Mouse (Mus musculus) midbrain, embryonic 16.5 days (tissue): ENCODE results near the gene Vapa. TPM values are rescaled to one million over a fixed set of nuclear protein-coding genes. Genes with fewer than 3 reads are reported as not detected.

Source experiments
- ATAC-seq: fragments of 200-750 bp; cut with Nextera tagmentation; 2 replicates; pipeline ENCODE4 v1.8.0; 2017; ENCODE audit warnings: moderate TSS enrichment
- H3K27ac ChIP-seq: fragments of 300-500 bp; sonication (generic); 2 replicates; pipeline ENCODE4 v1.5.1; 2014; ENCODE audit warnings: mild to moderate bottlenecking, low read length, mixed read lengths
- H3K27me3 ChIP-seq: fragments of 300-500 bp; sonication (generic); 2 replicates; pipeline ENCODE4 v1.6.1; 2014; ENCODE audit warnings: low read depth, low read length, mixed read lengths; ENCODE audit not compliant: control insufficient read depth, insufficient read depth
- H3K36me3 ChIP-seq: fragments of 300-500 bp; sonication (generic); 2 replicates; pipeline ENCODE4 v1.6.1; 2014; ENCODE audit warnings: mild to moderate bottlenecking, low read length, moderate library complexity, mixed read lengths; ENCODE audit not compliant: control insufficient read depth, insufficient read depth
- H3K4me1 ChIP-seq: fragments of 300-500 bp; sonication (generic); 2 replicates; pipeline ENCODE4 v1.6.1; 2014; ENCODE audit warnings: mild to moderate bottlenecking, low read length, mixed read lengths; ENCODE audit not compliant: control insufficient read depth, insufficient read depth
- H3K4me2 ChIP-seq: fragments of 300-500 bp; sonication (generic); 2 replicates; pipeline ENCODE4 v1.6.1; 2014; ENCODE audit warnings: mild to moderate bottlenecking, low read length, mixed read lengths
- H3K4me3 ChIP-seq: fragments of 300-500 bp; sonication (generic); 2 replicates; pipeline ENCODE4 v1.5.1; 2014; ENCODE audit warnings: low read depth, mild to moderate bottlenecking, low read length, moderate library complexity, mixed read lengths
- H3K9ac ChIP-seq: fragments of 300-500 bp; sonication (generic); 2 replicates; pipeline ENCODE4 v1.6.1; 2014; ENCODE audit warnings: low read depth, low read length, mixed read lengths
- H3K9me3 ChIP-seq: fragments of 300-500 bp; sonication (generic); replicated peaks from 2 replicates; pipeline ENCODE4 v1.6.1; 2014; ENCODE audit warnings: mild to moderate bottlenecking, low read length, mixed read lengths; ENCODE audit not compliant: control insufficient read depth, poor library complexity, severe bottlenecking
- WGBS: fragments of 180-500 bp; shearing (Covaris S2); extraction: QIAGEN DNeasy Blood & Tissue Kit; methylation state at CpG from one replicate; pipeline ENCODE4 v1.1.7; 2014; 5-methylcytosine and 5-hydroxymethylcytosine counted together
- polyA plus RNA-seq: library from polyadenylated mRNA; unstranded; fragments of >200 nt; fragmentation: Nextera tagmentation; extraction: Ambion mirVana; gene quantifications from 2 replicates; pipeline ENCODE4 v1.2.1, GENCODE M21; 2015

Gene Vapa
- polyA plus RNA-seq, 1 experiment from 2014 or later: 287 TPM

DNA sequence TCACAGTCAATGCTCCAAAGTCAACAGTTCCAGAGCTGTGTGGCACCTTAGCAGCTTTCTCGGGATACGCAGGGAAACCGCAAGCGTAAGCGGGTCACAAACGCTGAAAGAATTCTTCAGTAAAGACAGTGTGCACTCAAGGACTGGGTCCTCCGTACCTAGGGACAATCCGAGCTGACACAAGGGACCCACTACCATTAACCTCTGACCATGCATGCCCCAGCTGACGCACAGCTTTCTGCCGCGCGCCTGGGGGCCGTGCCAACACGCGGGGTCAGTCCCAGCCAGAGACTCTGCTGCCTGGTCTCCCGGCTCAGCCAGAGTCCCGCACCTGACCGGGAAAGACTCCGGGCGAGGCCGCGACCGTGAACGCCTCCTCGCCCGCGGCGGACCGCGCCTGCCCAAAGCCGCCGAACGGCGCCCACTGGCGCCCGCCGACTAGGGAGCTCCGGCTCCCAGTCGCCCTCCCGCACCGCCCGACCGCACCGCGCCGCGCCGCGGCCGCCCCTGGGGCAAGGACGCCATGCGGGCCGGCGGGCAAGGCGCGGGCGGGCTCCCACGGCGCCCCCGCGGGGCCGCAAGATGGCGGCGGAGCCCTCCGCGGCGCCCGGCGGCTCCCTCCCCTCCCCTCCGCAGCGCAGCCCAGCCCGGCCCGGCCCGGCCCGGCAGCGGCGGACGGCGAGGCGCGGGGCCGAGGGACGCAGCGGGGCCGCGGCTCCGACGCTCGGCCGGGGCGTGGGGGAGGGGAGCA, 789 bp downstream of the Vapa start:
- peak overlapping the region; percentile 91 for H3K4me3 ChIP-seq
- ATAC-seq: peak; percentile 55
- WGBS: under 1% methylated on average over 70 of the region's 91 CpGs

DNA sequence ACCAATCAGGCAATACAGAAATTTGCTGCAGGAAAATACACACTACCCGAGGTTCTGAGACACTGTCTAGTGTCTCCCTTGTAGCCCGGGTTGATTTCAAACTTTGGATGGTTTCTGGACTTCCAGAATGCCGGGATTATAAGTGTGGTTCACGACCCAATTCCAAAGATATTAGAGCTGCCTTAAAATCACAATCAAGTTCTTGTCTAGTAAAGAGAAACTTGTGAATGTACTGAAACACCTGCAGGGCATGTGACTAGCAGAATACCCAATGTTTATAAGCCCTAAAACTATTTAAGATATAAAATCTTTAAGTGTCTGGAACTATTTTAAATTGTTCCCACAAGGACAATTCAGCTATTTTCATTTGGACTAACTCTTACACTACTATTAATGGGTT, 1.6 kb downstream of the Vapa start:
- WGBS: 10% methylated on average over 4 of the region's 4 CpGs
- ATAC-seq: no peak
- H3K4me1 ChIP-seq: peaks cover 37% of the 10 kb centered on the region
- H3K4me3 ChIP-seq: peak overlapping the region; percentile 91
- H3K27ac ChIP-seq: no peak overlapping the region
- peak overlapping the region; percentile 78 for H3K4me2 ChIP-seq
- no peaks in the 10 kb centered on the region for H3K36me3 ChIP-seq
- H3K27me3 ChIP-seq: no peaks in the 10 kb centered on the region
- no peak overlapping the region for H3K9ac ChIP-seq
- H3K9me3 ChIP-seq: no peaks in the 10 kb centered on the region

More for the DNA sequence above, 789 bp downstream of the Vapa start:
- Histone ChIP-seq H3K9me3 (no peaks in the 10 kb centered on the region), H3K27me3 (no peaks in the 10 kb centered on the region), H3K9ac (peak overlapping the region; percentile 98), H3K4me1 (peaks cover 30% of the 10 kb centered on the region), H3K27ac (peak overlapping the region; percentile 99), H3K36me3 (no peaks in the 10 kb centered on the region), H3K4me2 (peak overlapping the region; percentile 78)

- H3K4me1 ChIP-seq: peaks cover 42% of the 10 kb centered on the region
- no peak overlapping the region for H3K4me3 ChIP-seq
- no peak overlapping the region for H3K9ac ChIP-seq
- WGBS: 76% methylated on average over 5 of the region's 5 CpGs
- H3K36me3 ChIP-seq: no peaks in the 10 kb centered on the region
- no peaks in the 10 kb centered on the region for H3K27me3 ChIP-seq
- H3K27ac ChIP-seq: no peak overlapping the region
- H3K4me2 ChIP-seq: no peak overlapping the region
- H3K9me3 ChIP-seq: no peaks in the 10 kb centered on the region
- no peak for ATAC-seq
These were observed 4.6 kb downstream of the Vapa start for GRCm38 (mm10) chr17:65608743-65609142.

DNA sequence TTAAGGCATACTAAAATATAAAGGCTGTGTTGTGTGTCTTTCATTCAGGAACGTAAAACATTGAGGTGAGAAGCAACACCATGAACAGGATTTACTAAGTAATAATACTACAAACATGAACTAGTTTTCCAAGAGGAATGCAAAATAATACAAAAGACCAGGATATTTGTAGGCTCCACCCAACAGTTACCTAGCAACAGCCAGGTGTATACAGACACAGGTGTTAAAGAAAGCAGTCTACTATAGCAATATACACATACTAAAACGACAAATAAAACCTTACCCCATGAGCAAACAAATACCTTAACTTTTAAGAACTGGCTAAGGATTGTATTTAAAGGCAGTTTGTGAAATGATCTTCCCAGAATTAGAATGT, 5.1 kb downstream of the Vapa start:
- no peak overlapping the region for H3K4me2 ChIP-seq
- H3K4me1 ChIP-seq: peaks cover 42% of the 10 kb centered on the region
- no peak overlapping the region for H3K9ac ChIP-seq
- H3K36me3 ChIP-seq: no peaks in the 10 kb centered on the region
- no peak for ATAC-seq
- 83% methylated on average over 2 of the region's 2 CpGs for WGBS
- no peaks in the 10 kb centered on the region for H3K27me3 ChIP-seq
- no peak overlapping the region for H3K27ac ChIP-seq
- no peaks in the 10 kb centered on the region for H3K9me3 ChIP-seq
- no peak overlapping the region for H3K4me3 ChIP-seq

GRCm38 (mm10) chr17:65607574-65608311, 5.6 kb downstream of the Vapa start:
- Histone ChIP-seq H3K9ac (no peak overlapping the region), H3K4me3 (no peak overlapping the region), H3K27me3 (no peaks in the 10 kb centered on the region), H3K36me3 (no peaks in the 10 kb centered on the region), H3K4me2 (no peak overlapping the region), H3K27ac (no peak overlapping the region), H3K9me3 (no peaks in the 10 kb centered on the region), H3K4me1 (peaks cover 42% of the 10 kb centered on the region)
- WGBS: 42% methylated on average over 7 of the region's 7 CpGs
- ATAC-seq: no peak

DNA sequence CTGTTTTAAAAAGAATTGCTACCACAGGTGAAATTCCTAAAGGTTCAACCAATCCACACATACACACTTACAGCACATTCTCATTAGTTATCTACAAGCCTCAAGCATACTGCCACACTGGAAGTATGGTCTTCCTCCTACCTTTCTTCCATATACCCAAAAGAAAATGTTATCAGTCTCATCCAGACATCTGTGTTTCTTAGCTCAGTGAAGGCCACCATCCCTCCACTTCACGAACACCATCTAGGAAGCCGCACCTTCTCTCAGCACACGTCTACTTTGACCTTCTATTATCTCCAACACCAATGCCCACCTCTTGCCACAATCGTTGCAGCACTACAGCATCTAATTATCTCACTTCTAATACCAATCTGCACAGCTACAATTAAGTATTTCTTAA, 7.3 kb downstream of the Vapa start:
- no peak overlapping the region for H3K9ac ChIP-seq
- no peak overlapping the region for H3K27ac ChIP-seq
- no peaks in the 10 kb centered on the region for H3K27me3 ChIP-seq
- no peak overlapping the region for H3K4me3 ChIP-seq
- no peaks in the 10 kb centered on the region for H3K36me3 ChIP-seq
- no peak for ATAC-seq
- WGBS: 87% methylated on average over 4 of the region's 4 CpGs
- H3K4me2 ChIP-seq: no peak overlapping the region
- no peaks in the 10 kb centered on the region for H3K9me3 ChIP-seq
- H3K4me1 ChIP-seq: peaks cover 34% of the 10 kb centered on the region

DNA sequence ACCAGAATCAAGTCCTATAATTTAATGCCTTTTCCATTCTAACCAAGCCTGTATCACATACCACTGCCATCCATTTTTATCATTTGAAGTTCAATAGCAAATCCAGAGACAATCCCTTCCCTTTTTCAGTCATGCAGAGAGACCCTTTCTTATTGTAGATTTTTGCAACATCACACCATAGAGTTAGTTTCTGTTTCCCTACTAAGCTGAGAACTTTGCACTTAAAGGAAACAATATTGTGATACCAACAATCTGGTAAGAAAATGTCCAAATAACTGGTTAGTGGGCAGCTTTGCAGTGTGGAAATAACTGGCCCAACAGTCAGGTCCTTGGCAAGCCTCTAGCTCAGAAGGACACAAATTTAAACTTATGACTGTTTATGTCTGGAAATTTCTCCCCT, 8.5 kb downstream of the Vapa start:
- H3K4me2 ChIP-seq: no peak overlapping the region
- H3K27ac ChIP-seq: no peak overlapping the region
- no peaks in the 10 kb centered on the region for H3K27me3 ChIP-seq
- H3K9ac ChIP-seq: no peak overlapping the region
- no peak overlapping the region for H3K4me3 ChIP-seq
- ATAC-seq: no peak
- H3K36me3 ChIP-seq: no peaks in the 10 kb centered on the region
- peaks cover 32% of the 10 kb centered on the region for H3K4me1 ChIP-seq
- no peaks in the 10 kb centered on the region for H3K9me3 ChIP-seq

- H3K4me1 ChIP-seq: peaks cover 29% of the 10 kb centered on the region
- H3K9ac ChIP-seq: no peak overlapping the region
- H3K27me3 ChIP-seq: no peaks in the 10 kb centered on the region
- no peaks in the 10 kb centered on the region for H3K36me3 ChIP-seq
- H3K9me3 ChIP-seq: no peaks in the 10 kb centered on the region
- no peak overlapping the region for H3K27ac ChIP-seq
- ATAC-seq: no peak
- H3K4me2 ChIP-seq: no peak overlapping the region
- H3K4me3 ChIP-seq: no peak overlapping the region
These were observed 9.0 kb downstream of the Vapa start for GRCm38 (mm10) chr17:65604315-65604714.

GRCm38 (mm10) chr17:65597857-65598486, 15.4 kb downstream of the Vapa start:
- Histone ChIP-seq H3K4me2 (no peak overlapping the region), H3K27ac (no peak overlapping the region), H3K4me3 (no peak overlapping the region), H3K27me3 (no peaks in the 10 kb centered on the region), H3K36me3 (0 out of 2 replicates have a peak, but pooled peaks cover under 1% of the 10 kb centered on the region), H3K4me1 (peaks cover 10% of the 10 kb centered on the region), H3K9me3 (no peaks in the 10 kb centered on the region), H3K9ac (no peak overlapping the region)
- no peak for ATAC-seq
- WGBS: 95% methylated on average over 3 of the region's 3 CpGs
